Mouse (Mus musculus): ENCODE measurements around the gene Atp10a. TPM values are rescaled to one million over a fixed set of nuclear protein-coding genes. Genes with fewer than 3 reads are reported as not detected.

Gene Atp10a
- polyA plus RNA-seq, 1 experiment from 2014 or later: 1.5 TPM

- Histone ChIP-seq H3K36me3 (ENCODE audit: control insufficient read depth, insufficient read depth, low read length) (no peaks in the 10 kb centered on the region), H3K27me3 (ENCODE audit: control insufficient read depth, insufficient read depth, low read length) (no peaks in the 10 kb centered on the region), H3K9me3 (replicated peaks; ENCODE audit: control insufficient read depth, low read length) (no peaks in the 10 kb centered on the region), H3K27ac (ENCODE audit: low read depth, low read length) (no peak overlapping the region), H3K4me2 (no peak overlapping the region), H3K4me3 (ENCODE audit: low read depth, low read length) (no peak overlapping the region), H3K4me1 (ENCODE audit: control insufficient read depth, insufficient read depth, low read length) (peaks cover 4% of the 10 kb centered on the region; the same call in 1 of the 2 replicates), H3K9ac (ENCODE audit: low read depth, low read length) (no peak overlapping the region)
- WGBS (ENCODE audit: insufficient replicate concordance): 81% methylated on average over 3 of the region's 3 CpGs
- ATAC-seq (replicated peaks; ENCODE audit: insufficient number of reproducible peaks, low FRiP score, low TSS enrichment): no peak
Observed at GRCm38 (mm10) chr7:58736841-58737547, 81.0 kb downstream of the Atp10a start.

- Histone ChIP-seq H3K27me3 (ENCODE audit: control insufficient read depth, insufficient read depth, low read length) (no peaks in the 10 kb centered on the region), H3K4me1 (ENCODE audit: control insufficient read depth, insufficient read depth, low read length) (no peaks in the 10 kb centered on the region), H3K9ac (ENCODE audit: low read depth, low read length) (no peak overlapping the region), H3K9me3 (replicated peaks; ENCODE audit: control insufficient read depth, low read length) (no peaks in the 10 kb centered on the region), H3K4me2 (no peak overlapping the region), H3K4me3 (ENCODE audit: low read depth, low read length) (no peak overlapping the region), H3K27ac (ENCODE audit: low read depth, low read length) (no peak overlapping the region), H3K36me3 (ENCODE audit: control insufficient read depth, insufficient read depth, low read length) (no peaks in the 10 kb centered on the region)
- no peak for ATAC-seq (replicated peaks; ENCODE audit: insufficient number of reproducible peaks, low FRiP score, low TSS enrichment)
- 90% methylated on average over 13 of the region's 13 CpGs for WGBS (ENCODE audit: insufficient replicate concordance)
Observed at GRCm38 (mm10) chr7:58740196-58740595, 84.2 kb downstream of the Atp10a start.

- Histone ChIP-seq H3K4me2 (no peak overlapping the region), H3K4me1 (ENCODE audit: control insufficient read depth, insufficient read depth, low read length) (no peaks in the 10 kb centered on the region), H3K27ac (ENCODE audit: low read depth, low read length) (no peak overlapping the region), H3K27me3 (ENCODE audit: control insufficient read depth, insufficient read depth, low read length) (no peaks in the 10 kb centered on the region), H3K9me3 (replicated peaks; ENCODE audit: control insufficient read depth, low read length) (no peaks in the 10 kb centered on the region), H3K4me3 (ENCODE audit: low read depth, low read length) (no peak overlapping the region), H3K9ac (ENCODE audit: low read depth, low read length) (no peak overlapping the region), H3K36me3 (ENCODE audit: control insufficient read depth, insufficient read depth, low read length) (no peaks in the 10 kb centered on the region)
- WGBS (ENCODE audit: insufficient replicate concordance): 84% methylated on average over 4 of the region's 4 CpGs
- ATAC-seq (replicated peaks; ENCODE audit: insufficient number of reproducible peaks, low FRiP score, low TSS enrichment): no peak
Observed at GRCm38 (mm10) chr7:58740842-58741241, 84.9 kb downstream of the Atp10a start.

GRCm38 (mm10) chr7:58742009-58742408 lies 86.0 kb downstream of the Atp10a start:
- Histone ChIP-seq H3K4me1 (ENCODE audit: control insufficient read depth, insufficient read depth, low read length) (no peaks in the 10 kb centered on the region), H3K9me3 (replicated peaks; ENCODE audit: control insufficient read depth, low read length) (no peaks in the 10 kb centered on the region), H3K9ac (ENCODE audit: low read depth, low read length) (no peak overlapping the region), H3K27ac (ENCODE audit: low read depth, low read length) (no peak overlapping the region), H3K36me3 (ENCODE audit: control insufficient read depth, insufficient read depth, low read length) (no peaks in the 10 kb centered on the region), H3K4me2 (no peak overlapping the region), H3K27me3 (ENCODE audit: control insufficient read depth, insufficient read depth, low read length) (no peaks in the 10 kb centered on the region), H3K4me3 (ENCODE audit: low read depth, low read length) (no peak overlapping the region)
- 73% methylated on average over 4 of the region's 4 CpGs for WGBS (ENCODE audit: insufficient replicate concordance)
- no peak for ATAC-seq (replicated peaks; ENCODE audit: insufficient number of reproducible peaks, low FRiP score, low TSS enrichment)

GRCm38 (mm10) chr7:58742648-58743047 lies 86.7 kb downstream of the Atp10a start:
- Histone ChIP-seq H3K4me2 (no peak overlapping the region), H3K9me3 (replicated peaks; ENCODE audit: control insufficient read depth, low read length) (no peaks in the 10 kb centered on the region), H3K4me3 (ENCODE audit: low read depth, low read length) (no peak overlapping the region), H3K4me1 (ENCODE audit: control insufficient read depth, insufficient read depth, low read length) (no peaks in the 10 kb centered on the region), H3K27ac (ENCODE audit: low read depth, low read length) (no peak overlapping the region), H3K27me3 (ENCODE audit: control insufficient read depth, insufficient read depth, low read length) (no peaks in the 10 kb centered on the region), H3K36me3 (ENCODE audit: control insufficient read depth, insufficient read depth, low read length) (no peaks in the 10 kb centered on the region), H3K9ac (ENCODE audit: low read depth, low read length) (no peak overlapping the region)
- WGBS (ENCODE audit: insufficient replicate concordance): 41% methylated on average over 1 of the region's 1 CpGs
- no peak for ATAC-seq (replicated peaks; ENCODE audit: insufficient number of reproducible peaks, low FRiP score, low TSS enrichment)

GRCm38 (mm10) chr7:58743362-58744320 lies 87.7 kb downstream of the Atp10a start:
- no peak for ATAC-seq (replicated peaks; ENCODE audit: insufficient number of reproducible peaks, low FRiP score, low TSS enrichment)
- H3K4me3 ChIP-seq (ENCODE audit: low read depth, low read length): no peak overlapping the region
- H3K4me2 ChIP-seq: no peak overlapping the region
- H3K36me3 ChIP-seq (ENCODE audit: control insufficient read depth, insufficient read depth, low read length): no peaks in the 10 kb centered on the region
- WGBS (ENCODE audit: insufficient replicate concordance): 72% methylated on average over 4 of the region's 4 CpGs
- no peaks in the 10 kb centered on the region for H3K9me3 ChIP-seq (replicated peaks; ENCODE audit: control insufficient read depth, low read length)
- no peaks in the 10 kb centered on the region for H3K4me1 ChIP-seq (ENCODE audit: control insufficient read depth, insufficient read depth, low read length)
- H3K27me3 ChIP-seq (ENCODE audit: control insufficient read depth, insufficient read depth, low read length): no peaks in the 10 kb centered on the region
- H3K27ac ChIP-seq (ENCODE audit: low read depth, low read length): no peak overlapping the region
- no peak overlapping the region for H3K9ac ChIP-seq (ENCODE audit: low read depth, low read length)

- Histone ChIP-seq H3K27me3 (ENCODE audit: control insufficient read depth, insufficient read depth, low read length) (no peaks in the 10 kb centered on the region), H3K9me3 (replicated peaks; ENCODE audit: control insufficient read depth, low read length) (no peaks in the 10 kb centered on the region), H3K4me1 (ENCODE audit: control insufficient read depth, insufficient read depth, low read length) (no peaks in the 10 kb centered on the region), H3K4me2 (no peak overlapping the region), H3K4me3 (ENCODE audit: low read depth, low read length) (no peak overlapping the region), H3K36me3 (ENCODE audit: control insufficient read depth, insufficient read depth, low read length) (no peaks in the 10 kb centered on the region), H3K9ac (ENCODE audit: low read depth, low read length) (no peak overlapping the region), H3K27ac (ENCODE audit: low read depth, low read length) (no peak overlapping the region)
- ATAC-seq (replicated peaks; ENCODE audit: insufficient number of reproducible peaks, low FRiP score, low TSS enrichment): no peak
- WGBS (ENCODE audit: insufficient replicate concordance): 52% methylated on average over 5 of the region's 5 CpGs
Observed at GRCm38 (mm10) chr7:58746817-58747216, 90.9 kb downstream of the Atp10a start.

- no peak overlapping the region for H3K9ac ChIP-seq (ENCODE audit: low read depth, low read length)
- WGBS (ENCODE audit: insufficient replicate concordance): 75% methylated on average over 6 of the region's 6 CpGs
- no peak for ATAC-seq (replicated peaks; ENCODE audit: insufficient number of reproducible peaks, low FRiP score, low TSS enrichment)
- no peaks in the 10 kb centered on the region for H3K4me1 ChIP-seq (ENCODE audit: control insufficient read depth, insufficient read depth, low read length)
- no peaks in the 10 kb centered on the region for H3K9me3 ChIP-seq (replicated peaks; ENCODE audit: control insufficient read depth, low read length)
- no peak overlapping the region for H3K4me3 ChIP-seq (ENCODE audit: low read depth, low read length)
- no peak overlapping the region for H3K27ac ChIP-seq (ENCODE audit: low read depth, low read length)
- no peaks in the 10 kb centered on the region for H3K36me3 ChIP-seq (ENCODE audit: control insufficient read depth, insufficient read depth, low read length)
- H3K27me3 ChIP-seq (ENCODE audit: control insufficient read depth, insufficient read depth, low read length): no peaks in the 10 kb centered on the region
- H3K4me2 ChIP-seq: no peak overlapping the region
Observed at GRCm38 (mm10) chr7:58749904-58750612, 94.1 kb downstream of the Atp10a start.
